8 mouse cellular contexts compared by ENCODE assay signal in genomic region chr6:90604130-90604529, GRCm38 (mm10). TPM values are rescaled to one million over a fixed set of nuclear protein-coding genes. Genes with fewer than 3 reads are reported as not detected.
DNase-seq lines count a peak whose midpoint lies in the region; TF ChIP-seq lines count a peak whose summit lies in the region.

No protein-coding gene starts in this region.

- H3K27ac ChIP-seq in gastrocnemius, adult 2 months = peak overlapping the region; percentile 98
- H3K27ac ChIP-seq in CH12.LX (ENCODE audit: insufficient read depth, low read depth) = no peak overlapping the region
- H3K27ac ChIP-seq in hindbrain, embryonic 10.5 days = no peak overlapping the region
- no peak overlapping the region for H3K27ac ChIP-seq in midbrain, embryonic 10.5 days (replicated peaks)

- intact Hi-C loops in gastrocnemius, adult 2 months (cut with DNase I) = loop anchor here (5.0 kb wide), 1 partner anchor 142 kb away; the partner anchor contains the start of gene Klf15
- intact Hi-C loops in left cerebral cortex, postnatal 14 days (cut with DNase I) = no loop called here

- dilution Hi-C loops in CH12.LX (cut with MboI; ENCODE audit: extremely low pct_ligation_motif_present, extremely low pct_unique_long_range_greater_than_20kb, low sequenced_read_pairs) = no loop called here

- no peak for DNase-seq in gastrocnemius, adult 2 months
- no peak for DNase-seq in gastrocnemius, postnatal 10 days
- no peak for DNase-seq in CH12.LX (ENCODE audit: extremely low read depth)
- DNase-seq in hindbrain, embryonic 10.5 days (ENCODE audit: low spot score) = no peak
- no peak for DNase-seq in midbrain, embryonic 10.5 days (ENCODE audit: low spot score)
- DNase-seq in urinary bladder, postnatal 36 days (ENCODE audit: low spot score in 2 of 2) = no peak
- no peak for DNase-seq in left cerebral cortex, postnatal 14 days (ENCODE audit: low spot score in 2 of 2)
- no peak for DNase-seq in adrenal gland, adult 18-20 months (ENCODE audit: low spot score in 2 of 2)

- H3K27me3 ChIP-seq in CH12.LX (replicated peaks) = peaks cover 77% of the 10 kb centered on the region
- H3K27me3 ChIP-seq in hindbrain, embryonic 10.5 days (ENCODE audit: insufficient read depth, poor library complexity, severe bottlenecking) = peaks cover 23% of the 10 kb centered on the region
- peaks cover 22% of the 10 kb centered on the region for H3K27me3 ChIP-seq in midbrain, embryonic 10.5 days (ENCODE audit: low read depth, poor library complexity, severe bottlenecking)

- peak overlapping the region; percentile 76 for H3K4me3 ChIP-seq in gastrocnemius, adult 2 months
- no peak overlapping the region for H3K4me3 ChIP-seq in CH12.LX (replicated peaks in 1 of 3; ENCODE audit: low read depth in 2 of 3, low read length in 2 of 3, poor library complexity in 1 of 3)
- peak overlapping the region; percentile 68 for H3K4me3 ChIP-seq in hindbrain, embryonic 10.5 days
- H3K4me3 ChIP-seq in midbrain, embryonic 10.5 days = peak overlapping the region; percentile 69

- no peaks in the 10 kb centered on the region for H3K79me2 ChIP-seq in CH12.LX (replicated peaks; ENCODE audit: control insufficient read depth, extremely low read depth, insufficient read depth, poor library complexity, severe bottlenecking)

- no peak for TF ChIP-seq CTCF in gastrocnemius, adult 2 months (IDR thresholded peaks at IDR 0.05)
- no peak for TF ChIP-seq CTCF in CH12.LX (conservative IDR thresholded peaks at IDR 0.05 in 1 of 2, IDR thresholded peaks at IDR 0.05 in 1 of 2; ENCODE audit: low read depth in 2 of 2, low read length in 2 of 2)

- WGBS in hindbrain, embryonic 10.5 days = 66% methylated on average over 3 of the region's 3 CpGs
- 66% methylated on average over 3 of the region's 3 CpGs for WGBS in midbrain, embryonic 10.5 days

- no peak for TF ChIP-seq POLR2A in CH12.LX (IDR thresholded peaks at IDR 0.05; ENCODE audit: low read depth, low read length)

- peak overlapping the region; percentile 83; the same call in 1 of the 2 replicates for H3K4me2 ChIP-seq in CH12.LX (ENCODE audit: insufficient read depth, low read depth, poor library complexity, severe bottlenecking)

- H3K9ac ChIP-seq in CH12.LX (ENCODE audit: insufficient read depth, low read depth) = no peak overlapping the region

- H3K4me1 ChIP-seq in CH12.LX (ENCODE audit: control insufficient read depth in 1 of 2, insufficient read depth in 2 of 2) = peaks cover 2 to 11% of the 10 kb centered on the region in 2 experiments; a peak in 3 of 4 replicates
- peaks cover 21% of the 10 kb centered on the region for H3K4me1 ChIP-seq in hindbrain, embryonic 10.5 days (replicated peaks)
- peaks cover 23% of the 10 kb centered on the region for H3K4me1 ChIP-seq in midbrain, embryonic 10.5 days

- H3K36me3 ChIP-seq in CH12.LX (replicated peaks in 1 of 2; ENCODE audit: control insufficient read depth in 1 of 2, insufficient read depth in 1 of 2, low read length in 1 of 2) = no peaks in the 10 kb centered on the region
- H3K36me3 ChIP-seq in hindbrain, embryonic 10.5 days = no peaks in the 10 kb centered on the region
- no peaks in the 10 kb centered on the region for H3K36me3 ChIP-seq in midbrain, embryonic 10.5 days

- in situ Hi-C loops in CH12.LX (cut with MboI; ENCODE audit: low pct_ligation_motif_present, low pct_unique_long_range_greater_than_20kb, low sequenced_read_pairs) = no loop called here

- no peak for TF ChIP-seq EP300 in CH12.LX (IDR thresholded peaks at IDR 0.05; ENCODE audit: low read length)

- no peaks in the 10 kb centered on the region for H3K9me3 ChIP-seq in CH12.LX (replicated peaks; ENCODE audit: low read length)
- H3K9me3 ChIP-seq in hindbrain, embryonic 10.5 days = no peaks in the 10 kb centered on the region
- no peaks in the 10 kb centered on the region for H3K9me3 ChIP-seq in midbrain, embryonic 10.5 days (replicated peaks)

- TF ChIP-seq RAD21 in CH12.LX (IDR thresholded peaks at IDR 0.05; ENCODE audit: low read depth, low read length) = no peak

TF ChIP-seq in CH12.LX, 34 proteins besides CTCF, POLR2A, EP300 and RAD21:
- no peak for TF ChIP-seq HCFC1 (IDR thresholded peaks at IDR 0.05; ENCODE audit: low read depth, low read length)
- TF ChIP-seq NRF1 (IDR thresholded peaks at IDR 0.05; ENCODE audit: low read depth, low read length) = no peak
- TF ChIP-seq BHLHE40 (IDR thresholded peaks at IDR 0.05; ENCODE audit: low read depth, low read length) = no peak
- no peak for TF ChIP-seq MAZ (IDR thresholded peaks at IDR 0.05; ENCODE audit: low read depth, low read length)
- no peak for TF ChIP-seq E2F4 (IDR thresholded peaks at IDR 0.05; ENCODE audit: insufficient replicate concordance, low read depth, low read length)
- TF ChIP-seq JUN (IDR thresholded peaks at IDR 0.05; ENCODE audit: insufficient read depth, low read depth, low read length) = no peak
- no peak for TF ChIP-seq MXI1 (IDR thresholded peaks at IDR 0.05; ENCODE audit: low read depth, low read length)
- TF ChIP-seq ZNF384 (IDR thresholded peaks at IDR 0.05; ENCODE audit: low read depth, low read length) = no peak
- TF ChIP-seq SMC3 (IDR thresholded peaks at IDR 0.05; ENCODE audit: low read depth, low read length) = no peak
- TF ChIP-seq ZMIZ1 (IDR thresholded peaks at IDR 0.05; ENCODE audit: low read depth, low read length) = no peak
- TF ChIP-seq IRF4 (IDR thresholded peaks at IDR 0.05; ENCODE audit: low read depth, low read length) = no peak

RNA-seq across cellular contexts. Expression of gene Slc41a3, which starts 0.4 kb away (rescaled TPM):
- total RNA-seq in gastrocnemius, adult 2 months (2021) = 100 to 1,000 TPM in 1 of 2 experiments, 10 to 100 TPM in 1; 75.0 to 118 TPM
- 10 to 100 TPM; 52.9 to 60.3 TPM for total RNA-seq in gastrocnemius, postnatal 10 days (2021)
- total RNA-seq in CH12.LX (2012; rRNA removed) (0.55 and 0.59 TPM in 2 replicates), CH12.LX (2014; rRNA removed) (0.15 TPM in 1 of 2 replicates, not detected in the other)
- polyA plus RNA-seq in CH12.LX (2012; ENCODE audit: insufficient read length, low read depth) = 0.10 TPM in 1 of 2 replicates, not detected in the other
- polyA plus RNA-seq in hindbrain, embryonic 10.5 days (2016; fragmentation: Nextera tagmentation; extraction: Ambion mirVana) = 2.8 and 3.6 TPM in 2 replicates
- polyA plus RNA-seq in midbrain, embryonic 10.5 days (2016; fragmentation: Nextera tagmentation; extraction: Ambion mirVana) = 2.2 and 3.5 TPM in 2 replicates
- total RNA-seq in left cerebral cortex, postnatal 14 days (2021) = 1 to 10 TPM; 5.7 to 6.2 TPM
- 10 to 100 TPM; 29.1 to 67.6 TPM for total RNA-seq in adrenal gland, adult 18-20 months (2021)

Comparison
In these comparisons a context has a peak if more than half of its experiments do, and no peak if none do; other contexts are left out.
1. H3K4me3 ChIP-seq: peak in gastrocnemius, adult 2 months (single experiment), hindbrain, embryonic 10.5 days (single experiment) and midbrain, embryonic 10.5 days (single experiment); none in CH12.LX (0 of 3).
2. RNA of gene Slc41a3, which starts 0.4 kb away (total RNA-seq): 75.0 to 118 TPM in gastrocnemius, adult 2 months, 29.1 to 67.6 TPM in adrenal gland, adult 18-20 months, 52.9 to 60.3 TPM in gastrocnemius, postnatal 10 days and 5.7 to 6.2 TPM in left cerebral cortex, postnatal 14 days; 0.15 to 0.59 TPM in CH12.LX; every median in the first group is over 4 times any median in the second.